Mouse (Mus musculus) retina, postnatal 1 day (tissue): Measurements from ENCODE around the gene Frmd4b.

Experiments
- DNase-seq: peaks from one replicate; pipeline ENCODE4 v3.0.0-alpha.2; 2012

The Frmd4b gene

GRCm38 (mm10) chr6:97239360-97239759 lies 378.0 kb downstream of the Frmd4b start:
- no peak for DNase-seq
